Mouse (Mus musculus): ENCODE measurements around the gene Dpf3. TPM values are rescaled to one million over a fixed set of nuclear protein-coding genes. Genes with fewer than 3 reads are reported as not detected.

Gene Dpf3
- polyA plus RNA-seq, 1 experiment = 10.8 TPM

- TF ChIP-seq GATA1 (IDR thresholded peaks at IDR 0.05; ENCODE audit: low read length) = no peak
Observed at GRCm38 (mm10) chr12:83169495-83170209, 317.9 kb downstream of the Dpf3 start.

DNA sequence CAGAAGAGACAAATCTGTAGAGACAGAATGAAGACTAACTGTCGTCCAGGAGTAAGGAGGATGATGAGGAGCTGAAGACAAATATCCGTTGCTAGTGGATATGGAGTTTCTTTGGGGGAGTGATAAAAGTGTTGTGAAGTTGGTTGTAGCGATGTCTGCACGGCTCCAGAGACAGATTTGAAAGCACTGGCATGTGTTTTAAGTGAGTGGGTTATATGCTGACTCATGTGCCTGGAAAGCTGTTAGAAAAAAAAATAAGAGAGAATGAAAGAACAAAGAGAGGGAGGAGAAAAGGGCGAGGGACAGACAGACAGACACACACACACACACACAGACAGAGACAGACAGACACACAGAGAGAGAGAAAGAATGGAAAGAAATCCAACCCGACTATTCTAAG is 319.2 kb downstream of the Dpf3 start:
- no peak for TF ChIP-seq GATA1 (IDR thresholded peaks at IDR 0.05; ENCODE audit: low read length)

GRCm38 (mm10) chr12:83165058-83165457 is 322.5 kb downstream of the Dpf3 start:
- no peak for TF ChIP-seq GATA1 (IDR thresholded peaks at IDR 0.05; ENCODE audit: low read length)

Other genes with a start within 250 kb of the Dpf3 start
- 37.4 and 40.5 TPM in 2 replicates for gene Dcaf4, start 32.8 kb upstream of the Dpf3 start, polyA plus RNA-seq (2012)
- 9.7 and 16.8 TPM in 2 replicates for gene Zfyve1, start 109.5 kb upstream of the Dpf3 start, polyA plus RNA-seq (2012)
- gene Rbm25, start 143.5 kb upstream of the Dpf3 start, polyA plus RNA-seq (2012) = 90.4 and 110 TPM in 2 replicates
- 23.5 and 23.9 TPM in 2 replicates for gene Psen1, start 200.4 kb upstream of the Dpf3 start, polyA plus RNA-seq (2012)